Mouse (Mus musculus): ENCODE results near the gene Nsd1. TPM values are rescaled to one million over a fixed set of nuclear protein-coding genes. Genes with fewer than 3 reads are reported as not detected.
A peak's percentile ranks its signal among the peaks of the same experiment; 100 is the strongest.

The Nsd1 gene
- 78.7 and 81.6 TPM in 2 replicates for polyA plus RNA-seq (2016; fragmentation: Nextera tagmentation; extraction: Ambion mirVana)

GRCm38 (mm10) chr13:55209649-55210192 is at the start of gene Nsd1:
TSS of gene Nsd1 (plus strand) at chr13:55209782.
- H3K4me3 ChIP-seq, result peak within 1 kb of the TSS; percentile 85
- 18% methylated on average over 31 of the region's 31 CpGs for WGBS
- peaks cover 33% of the 10 kb centered on the region for H3K4me1 ChIP-seq
- peak within 1 kb of the TSS; percentile 80 for H3K4me2 ChIP-seq (replicated peaks)
- peak within 1 kb of the TSS; percentile 99 for H3K27ac ChIP-seq
- ATAC-seq (ENCODE audit: low FRiP score), result no peak; the same call in 1 of the 2 replicates
- H3K9me3 ChIP-seq (replicated peaks), result no peaks in the 10 kb centered on the region
- peak within 1 kb of the TSS; percentile 96 for H3K9ac ChIP-seq
- H3K27me3 ChIP-seq, result no peaks in the 10 kb centered on the region
- 0 out of 2 replicates have a peak, but pooled peaks cover 11% of the 10 kb centered on the region for H3K36me3 ChIP-seq

- Histone ChIP-seq H3K4me3 (no peak overlapping the region), H3K4me1 (no peaks in the 10 kb centered on the region), H3K4me2 (replicated peaks) (no peak overlapping the region), H3K9ac (no peak overlapping the region), H3K27ac (no peak overlapping the region), H3K27me3 (no peaks in the 10 kb centered on the region), H3K36me3 (no peaks in the 10 kb centered on the region), H3K9me3 (replicated peaks) (no peaks in the 10 kb centered on the region)
- no peak for ATAC-seq (ENCODE audit: low FRiP score)
- WGBS, result 64% methylated on average over 7 of the region's 7 CpGs
Observed at GRCm38 (mm10) chr13:55162365-55162764, 47.2 kb upstream of the Nsd1 start.

- Histone ChIP-seq H3K36me3 (no peaks in the 10 kb centered on the region), H3K27ac (no peak overlapping the region), H3K9me3 (replicated peaks) (no peaks in the 10 kb centered on the region), H3K4me3 (no peak overlapping the region), H3K4me1 (peaks cover 5% of the 10 kb centered on the region), H3K9ac (no peak overlapping the region), H3K4me2 (replicated peaks) (no peak overlapping the region), H3K27me3 (no peaks in the 10 kb centered on the region)
- WGBS, result 63% methylated on average over 5 of the region's 5 CpGs
- ATAC-seq (ENCODE audit: low FRiP score), result no peak
Observed at GRCm38 (mm10) chr13:55163553-55163952, 46.0 kb upstream of the Nsd1 start.

GRCm38 (mm10) chr13:55165831-55166339 is 43.7 kb upstream of the Nsd1 start:
- WGBS, result 89% methylated on average over 16 of the region's 16 CpGs
- Histone ChIP-seq H3K27me3 (no peaks in the 10 kb centered on the region), H3K9me3 (replicated peaks) (no peaks in the 10 kb centered on the region), H3K4me1 (peaks cover 15% of the 10 kb centered on the region), H3K36me3 (no peaks in the 10 kb centered on the region), H3K4me3 (no peak overlapping the region), H3K9ac (no peak overlapping the region), H3K27ac (no peak overlapping the region), H3K4me2 (replicated peaks) (no peak overlapping the region)
- ATAC-seq (ENCODE audit: low FRiP score), result no peak

- Histone ChIP-seq H3K27me3 (no peaks in the 10 kb centered on the region), H3K4me1 (peaks cover 26% of the 10 kb centered on the region), H3K27ac (no peak overlapping the region), H3K9ac (no peak overlapping the region), H3K4me2 (replicated peaks) (no peak overlapping the region), H3K4me3 (no peak overlapping the region), H3K36me3 (no peaks in the 10 kb centered on the region), H3K9me3 (replicated peaks) (no peaks in the 10 kb centered on the region)
- ATAC-seq (ENCODE audit: low FRiP score), result no peak
- WGBS, result 87% methylated on average over 32 of the region's 32 CpGs
Observed at GRCm38 (mm10) chr13:55166806-55167725, 42.5 kb upstream of the Nsd1 start.

- no peak overlapping the region for H3K4me2 ChIP-seq (replicated peaks)
- WGBS, result 79% methylated on average over 11 of the region's 11 CpGs
- H3K4me3 ChIP-seq, result no peak overlapping the region
- no peaks in the 10 kb centered on the region; the same call in 1 of the 2 replicates for H3K27me3 ChIP-seq
- no peak for ATAC-seq (ENCODE audit: low FRiP score)
- peaks cover 34% of the 10 kb centered on the region for H3K4me1 ChIP-seq
- H3K27ac ChIP-seq, result no peak overlapping the region
- no peaks in the 10 kb centered on the region for H3K9me3 ChIP-seq (replicated peaks)
- H3K9ac ChIP-seq, result no peak overlapping the region
- H3K36me3 ChIP-seq, result no peaks in the 10 kb centered on the region
Observed at GRCm38 (mm10) chr13:55167798-55168197, 41.8 kb upstream of the Nsd1 start.

- H3K4me2 ChIP-seq (replicated peaks), result no peak overlapping the region
- ATAC-seq (ENCODE audit: low FRiP score), result no peak
- H3K4me3 ChIP-seq, result no peak overlapping the region
- peak overlapping the region; percentile 46 for H3K27ac ChIP-seq
- no peak overlapping the region for H3K9ac ChIP-seq
- no peaks in the 10 kb centered on the region; the same call in 1 of the 2 replicates for H3K27me3 ChIP-seq
- H3K36me3 ChIP-seq, result no peaks in the 10 kb centered on the region
- H3K4me1 ChIP-seq, result peaks cover 34% of the 10 kb centered on the region
- no peaks in the 10 kb centered on the region for H3K9me3 ChIP-seq (replicated peaks)
- 94% methylated on average over 5 of the region's 5 CpGs for WGBS
Observed at GRCm38 (mm10) chr13:55168255-55168654, 41.3 kb upstream of the Nsd1 start.

- 0 out of 2 replicates have a peak overlapping the region, but pooled peaks have one; percentile 3 for H3K4me2 ChIP-seq (replicated peaks)
- no peak overlapping the region for H3K9ac ChIP-seq
- H3K36me3 ChIP-seq, result no peaks in the 10 kb centered on the region
- no peak overlapping the region for H3K4me3 ChIP-seq
- no peaks in the 10 kb centered on the region for H3K9me3 ChIP-seq (replicated peaks)
- ATAC-seq (ENCODE audit: low FRiP score), result peak; percentile 81
- H3K27ac ChIP-seq, result peak overlapping the region; percentile 46
- peaks cover 34% of the 10 kb centered on the region for H3K4me1 ChIP-seq
- 32% methylated on average over 13 of the region's 13 CpGs for WGBS
- no peaks in the 10 kb centered on the region; the same call in 1 of the 2 replicates for H3K27me3 ChIP-seq
Observed at GRCm38 (mm10) chr13:55168958-55169369, 40.6 kb upstream of the Nsd1 start.

- 11% methylated on average over 26 of the region's 26 CpGs for WGBS
- peak; percentile 84 for ATAC-seq (ENCODE audit: low FRiP score)
Observed at GRCm38 (mm10) chr13:55171517-55172335, 37.9 kb upstream of the Nsd1 start.

GRCm38 (mm10) chr13:55172336-55172770 is 37.2 kb upstream of the Nsd1 start:
- Histone ChIP-seq H3K27me3 (no peaks in the 10 kb centered on the region; the same call in 1 of the 2 replicates), H3K4me2 (replicated peaks) (peak overlapping the region; percentile 42), H3K4me3 (no peak overlapping the region), H3K36me3 (no peaks in the 10 kb centered on the region), H3K9me3 (replicated peaks) (no peaks in the 10 kb centered on the region), H3K27ac (peak overlapping the region; percentile 85), H3K4me1 (peaks cover 34% of the 10 kb centered on the region), H3K9ac (no peak overlapping the region)
- ATAC-seq (ENCODE audit: low FRiP score), result no peak
- 50% methylated on average over 7 of the region's 7 CpGs for WGBS

More at GRCm38 (mm10) chr13:55171517-55172335, 37.9 kb upstream of the Nsd1 start:
- Histone ChIP-seq H3K9me3 (replicated peaks) (no peaks in the 10 kb centered on the region), H3K4me2 (replicated peaks) (peak overlapping the region; percentile 42), H3K27me3 (no peaks in the 10 kb centered on the region; the same call in 1 of the 2 replicates), H3K4me1 (peaks cover 34% of the 10 kb centered on the region), H3K4me3 (peak overlapping the region; percentile 7; the same call in 1 of the 2 replicates), H3K36me3 (no peaks in the 10 kb centered on the region), H3K27ac (peak overlapping the region; percentile 85), H3K9ac (peak overlapping the region; percentile 10)

GRCm38 (mm10) chr13:55174347-55174746 is 35.2 kb upstream of the Nsd1 start:
- Histone ChIP-seq H3K4me1 (peaks cover 21% of the 10 kb centered on the region), H3K9ac (no peak overlapping the region), H3K36me3 (no peaks in the 10 kb centered on the region), H3K4me2 (replicated peaks) (no peak overlapping the region), H3K9me3 (replicated peaks) (no peaks in the 10 kb centered on the region), H3K27me3 (no peaks in the 10 kb centered on the region; the same call in 1 of the 2 replicates), H3K27ac (no peak overlapping the region), H3K4me3 (no peak overlapping the region)
- 73% methylated on average over 11 of the region's 11 CpGs for whole genome bisulfite sequencing
- no peak for ATAC-seq (ENCODE audit: low FRiP score)
